ENCODE assay signal across 8 mouse cellular contexts in the genomic region with DNA sequence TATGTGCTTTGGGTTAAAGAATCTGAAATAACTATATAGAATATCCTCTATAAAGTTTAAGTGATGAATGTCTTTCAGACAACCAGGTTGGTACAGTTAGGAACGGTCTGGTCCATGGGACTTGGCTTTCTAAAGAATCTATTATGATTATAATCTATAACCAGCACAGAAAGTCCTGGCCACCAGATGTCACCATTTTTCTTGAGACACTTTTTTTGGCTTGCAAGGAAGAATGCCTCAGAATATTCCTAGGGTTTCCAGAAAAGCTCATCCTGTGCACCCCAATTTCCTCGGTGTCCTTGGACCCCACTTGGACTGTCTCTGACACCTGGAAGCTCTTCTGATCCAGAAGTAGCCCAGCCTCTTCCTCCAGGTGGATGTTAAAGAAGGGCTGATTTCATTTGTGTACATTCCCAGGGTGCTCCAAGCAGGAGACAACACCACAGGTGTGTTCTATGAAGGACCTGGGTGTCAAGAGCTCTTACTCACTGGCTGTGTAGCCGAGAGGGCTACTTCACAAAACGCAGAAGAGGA. TPM values are rescaled to one million over a fixed set of nuclear protein-coding genes. Genes with fewer than 3 reads are reported as not detected.
DNase-seq lines count a peak whose midpoint lies in the region; ATAC-seq lines count a peak whose summit lies in the region.
"Had no signal": no experiment of that assay in that cellular context is flagged by ENCODE, and none has a peak within 500 bp of the region (broad histone marks: within the 10 kb centered on the region; RNA-seq: fewer than 3 reads in every experiment).

No protein-coding gene starts in this region.

- H3K4me2 ChIP-seq in kidney, embryonic 15.5 days: no peak overlapping the region
- H3K4me2 ChIP-seq: hindbrain, embryonic 15.5 days had no signal

- intact Hi-C loops in gastrocnemius, postnatal 14 days (cut with DNase I; ENCODE audit: low total_unique reads): loop anchor here (10.0 kb wide), 1 partner anchor 188 kb away; no protein-coding TSS in a partner anchor

- no peaks in the 10 kb centered on the region for H3K9me3 ChIP-seq in kidney, embryonic 15.5 days (replicated peaks)
- H3K9me3 ChIP-seq: hindbrain, embryonic 15.5 days had no signal

- H3K9ac ChIP-seq in kidney, embryonic 15.5 days: no peak overlapping the region
- H3K9ac ChIP-seq: hindbrain, embryonic 15.5 days had no signal

- 48% methylated on average over 4 of the region's 4 CpGs for WGBS in kidney, embryonic 15.5 days

- no peak overlapping the region for H3K4me3 ChIP-seq in kidney, embryonic 15.5 days (replicated peaks)
- H3K4me3 ChIP-seq: hindbrain, embryonic 15.5 days had no signal

- DNase-seq in kidney, adult 18-20 months: peak; percentile 59
- peak; percentile 33 for DNase-seq in B cell, adult 2 months
- peak; percentile 20 for DNase-seq in Muller cell, postnatal 12 days (ENCODE audit: inconsistent ontology term)
- DNase-seq in gastrocnemius, postnatal 14 days: peak; percentile 11
- DNase-seq in lung, postnatal 14 days: peak; percentile 60

- no peak overlapping the region for H3K27ac ChIP-seq in kidney, embryonic 15.5 days
- H3K27ac ChIP-seq: hindbrain, embryonic 15.5 days had no signal

- peaks cover 39% of the 10 kb centered on the region for H3K4me1 ChIP-seq in kidney, embryonic 15.5 days

- no peaks in the 10 kb centered on the region for H3K27me3 ChIP-seq in kidney, embryonic 15.5 days
- H3K27me3 ChIP-seq: hindbrain, embryonic 15.5 days had no signal

- H3K36me3 ChIP-seq in kidney, embryonic 15.5 days: no peaks in the 10 kb centered on the region
- H3K36me3 ChIP-seq: hindbrain, embryonic 15.5 days had no signal

- no peak for ATAC-seq in kidney, embryonic 15.5 days (replicated peaks; ENCODE audit: low FRiP score)
- no peak for ATAC-seq in megakaryocyte, adult 5-6 weeks (ENCODE audit: poor library complexity, severe bottlenecking)

RNA-seq across cellular contexts. Expression of a gene that starts 1.5 kb away (rescaled TPM):
- 8.2 and 8.6 TPM in 2 replicates for polyA plus RNA-seq in kidney, embryonic 15.5 days (2015; fragmentation: Nextera tagmentation; extraction: Ambion mirVana)
- 1 to 10 TPM; 2.1 to 2.5 TPM for total RNA-seq in gastrocnemius, postnatal 14 days (2021)
- total RNA-seq in megakaryocyte, adult 5-6 weeks (2015): 15.9 and 17.2 TPM in 2 replicates
- 14.4 and 19.0 TPM in 2 replicates for total RNA-seq in megakaryocyte, adult 5-6 weeks (2017)

Comparison
In these comparisons a context has a peak if more than half of its experiments do, and no peak if none do; other contexts are left out.
1. RNA of a gene that starts 1.5 kb away (total RNA-seq): 14.4 to 19.0 TPM in megakaryocyte, adult 5-6 weeks; 2.1 to 2.5 TPM in gastrocnemius, postnatal 14 days; every median in the first group is over 4 times any median in the second.
2. Peak in every context shown above with its lines, with median percentiles within 50 percentile points of each other: DNase-seq.